Mouse (Mus musculus) testis, adult 2 months (tissue): ENCODE data around the gene Cklf. TPM values are rescaled to one million over a fixed set of nuclear protein-coding genes. Genes with fewer than 3 reads are reported as not detected.
A peak's percentile ranks its signal among the peaks of the same experiment; 100 is the strongest.

Experiments
- H3K27ac ChIP-seq: fragments of 200-500 bp; 2 replicates; pipeline ENCODE4 v1.5.1; 2012; ENCODE audit warnings: low read depth, low read length; ENCODE audit not compliant: control insufficient read depth, insufficient read depth
- H3K27me3 ChIP-seq: fragments of 200-500 bp; 2 replicates; pipeline ENCODE4 v1.6.1; 2012; ENCODE audit warnings: mild to moderate bottlenecking, low read length, moderate library complexity; ENCODE audit not compliant: control insufficient read depth, insufficient read depth
- H3K36me3 ChIP-seq: fragments of 200-500 bp; 2 replicates; pipeline ENCODE4 v1.6.1; 2012; ENCODE audit warnings: mild to moderate bottlenecking, low read length; ENCODE audit not compliant: control insufficient read depth, insufficient read depth
- H3K4me1 ChIP-seq: fragments of 200-500 bp; 2 replicates; pipeline ENCODE4 v1.6.1; 2012; ENCODE audit warnings: low read length; ENCODE audit not compliant: control insufficient read depth, insufficient read depth
- H3K4me3 ChIP-seq: fragments of 200-500 bp; 2 replicates; pipeline ENCODE4 v1.5.1; 2012; ENCODE audit warnings: low read depth, mild to moderate bottlenecking, low read length, moderate library complexity, mixed read lengths; ENCODE audit not compliant: control insufficient read depth
- CTCF ChIP-seq: fragments of 200-500 bp; IDR thresholded peaks from 2 replicates; pipeline ENCODE4 v1.5.1; 2012; ENCODE audit warnings: low read depth, mild to moderate bottlenecking, inconsistent platforms, low read length, moderate library complexity; ENCODE audit not compliant: control insufficient read depth, insufficient read depth, insufficient replicate concordance
- POLR2A ChIP-seq: fragments of 200-500 bp; IDR thresholded peaks from 2 replicates; pipeline ENCODE4 v1.6.1; 2012; ENCODE audit warnings: low read depth, mild to moderate bottlenecking, inconsistent platforms, low read length, moderate library complexity; ENCODE audit not compliant: control insufficient read depth
- polyA plus RNA-seq: library from polyadenylated mRNA; depleted of rRNA; stranded (reverse); fragments of >200 nt; gene quantifications from 2 replicates; pipeline ENCODE4 v1.2.3, GENCODE M21; 2012; rRNA removed

The Cklf gene
- polyA plus RNA-seq, result 133 and 164 TPM in 2 replicates

DNA sequence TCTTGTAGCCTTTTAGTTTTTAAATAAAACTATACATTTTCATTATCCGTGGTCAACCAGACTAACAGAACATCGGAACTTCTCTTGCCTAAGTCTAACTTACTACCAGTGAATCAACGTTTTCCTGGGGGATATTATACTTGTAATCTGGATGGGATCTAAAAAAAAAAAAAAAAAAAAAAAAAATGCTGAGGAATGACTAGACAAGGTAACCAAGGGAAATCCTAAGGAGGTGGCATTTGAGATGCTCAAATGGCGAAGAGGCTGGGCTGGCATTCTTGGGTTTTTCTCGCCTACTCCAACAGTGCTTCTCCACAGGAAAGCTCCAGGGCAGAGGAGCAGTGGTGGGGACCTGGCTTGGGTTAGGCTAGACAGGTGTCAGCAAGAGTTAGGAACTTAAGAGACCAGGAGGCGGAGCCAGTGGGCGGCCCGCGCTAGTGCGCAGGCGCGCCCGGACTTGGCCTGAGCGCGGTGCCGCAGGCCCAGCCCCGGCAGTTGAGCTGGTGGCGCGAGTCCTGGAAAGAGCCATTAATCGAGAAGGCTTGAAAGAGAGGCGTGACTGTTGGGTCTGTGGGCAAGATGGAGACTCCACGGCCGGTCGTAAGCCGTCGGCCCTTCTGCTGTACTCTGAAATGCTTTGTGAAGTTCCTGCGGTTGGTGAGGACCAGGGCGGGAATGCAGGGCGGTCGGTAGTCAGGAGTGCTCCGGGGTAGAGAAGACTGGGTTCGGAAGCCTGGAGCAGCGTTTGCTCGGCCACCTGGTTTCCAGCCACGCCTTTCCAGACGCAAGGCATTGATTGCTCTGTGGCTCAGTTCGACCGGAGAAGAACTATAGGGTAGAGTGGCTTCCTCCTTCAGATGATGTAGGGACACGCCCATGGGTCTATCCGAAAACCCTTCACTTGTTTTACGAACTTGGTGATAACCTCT is at the start of gene Cklf:
Gene Cklf (plus strand): TSS at position 423 of the 929 bp plus-strand sequence.
- no peaks in the 10 kb centered on the region for H3K27me3 ChIP-seq
- peak within 1 kb of the TSS; percentile 99 for H3K27ac ChIP-seq
- TF ChIP-seq CTCF (0 out of 2 replicates have a peak, but pooled peaks have one; percentile 20), POLR2A (peak; percentile 96)
- peaks cover 11% of the 10 kb centered on the region for H3K4me1 ChIP-seq
- peaks cover 1% of the 10 kb centered on the region for H3K36me3 ChIP-seq
- peak within 1 kb of the TSS; percentile 100 for H3K4me3 ChIP-seq

- Histone ChIP-seq H3K36me3 (no peaks in the 10 kb centered on the region), H3K4me1 (no peaks in the 10 kb centered on the region), H3K27ac (no peak overlapping the region), H3K27me3 (no peaks in the 10 kb centered on the region), H3K4me3 (no peak overlapping the region)
- TF ChIP-seq CTCF (no peak), POLR2A (no peak)
Measured at GRCm38 (mm10) chr8:104201622-104202021, 49.0 kb upstream of the Cklf start.

DNA sequence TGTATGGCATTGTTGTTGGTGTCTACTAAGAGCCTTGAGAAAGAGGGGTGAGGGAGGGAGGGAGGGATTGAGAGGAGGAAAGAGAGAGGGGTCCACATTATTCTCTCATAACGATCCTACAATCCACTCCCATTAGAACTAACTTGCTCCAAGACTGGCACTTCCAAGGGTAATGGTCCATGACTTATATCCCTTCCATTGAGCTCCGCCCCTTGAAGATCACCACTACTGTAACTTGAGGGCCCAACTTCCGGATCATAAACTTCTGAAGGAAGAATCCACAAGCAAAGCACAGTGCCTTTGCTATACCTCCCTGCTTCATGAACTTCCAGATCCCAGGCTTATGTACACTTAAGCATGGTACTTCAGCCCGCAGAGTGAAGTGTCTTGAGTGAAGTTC is 48.3 kb upstream of the Cklf start:
- no peak overlapping the region for H3K27ac ChIP-seq
- no peaks in the 10 kb centered on the region for H3K27me3 ChIP-seq
- TF ChIP-seq CTCF (no peak), POLR2A (no peak)
- no peaks in the 10 kb centered on the region for H3K4me1 ChIP-seq
- H3K36me3 ChIP-seq, result no peaks in the 10 kb centered on the region
- H3K4me3 ChIP-seq, result no peak overlapping the region

- TF ChIP-seq CTCF, result no peak
- TF ChIP-seq POLR2A, result no peak
- no peak overlapping the region for H3K27ac ChIP-seq
- H3K27me3 ChIP-seq, result no peaks in the 10 kb centered on the region
- H3K4me1 ChIP-seq, result no peaks in the 10 kb centered on the region
- H3K4me3 ChIP-seq, result no peak overlapping the region
- no peaks in the 10 kb centered on the region for H3K36me3 ChIP-seq
Measured at GRCm38 (mm10) chr8:104205292-104205691, 45.4 kb upstream of the Cklf start.

DNA sequence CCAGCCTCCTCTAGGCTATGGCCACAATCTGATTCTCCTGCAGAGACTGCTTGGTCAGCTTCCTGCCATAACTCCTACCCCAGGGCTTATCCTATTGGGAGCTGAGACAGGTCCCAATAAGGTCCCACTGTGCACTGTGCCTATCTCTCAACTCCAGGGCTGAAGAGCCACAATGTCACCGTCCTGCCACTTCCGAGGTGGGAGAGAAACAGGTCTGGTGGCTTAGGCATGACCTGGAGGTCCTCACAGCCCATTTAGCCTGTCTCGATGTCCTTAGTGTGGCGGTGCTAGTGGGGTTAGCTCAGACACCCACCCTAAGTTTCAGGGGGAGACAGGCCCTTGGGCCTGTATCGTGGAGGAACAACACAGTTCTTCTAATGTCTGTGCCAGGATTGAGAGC is 33.1 kb upstream of the Cklf start:
- no peak overlapping the region for H3K4me3 ChIP-seq
- no peaks in the 10 kb centered on the region for H3K36me3 ChIP-seq
- TF ChIP-seq POLR2A, result no peak
- TF ChIP-seq CTCF, result no peak
- no peaks in the 10 kb centered on the region for H3K27me3 ChIP-seq
- H3K4me1 ChIP-seq, result peaks cover 3% of the 10 kb centered on the region
- no peak overlapping the region for H3K27ac ChIP-seq

- no peak overlapping the region for H3K4me3 ChIP-seq
- H3K36me3 ChIP-seq, result no peaks in the 10 kb centered on the region
- H3K27ac ChIP-seq, result no peak overlapping the region
- TF ChIP-seq POLR2A (no peak), CTCF (peak; percentile 69)
- peaks cover 3% of the 10 kb centered on the region for H3K4me1 ChIP-seq
- H3K27me3 ChIP-seq, result no peaks in the 10 kb centered on the region
Measured at GRCm38 (mm10) chr8:104219079-104219478, 31.6 kb upstream of the Cklf start.

DNA sequence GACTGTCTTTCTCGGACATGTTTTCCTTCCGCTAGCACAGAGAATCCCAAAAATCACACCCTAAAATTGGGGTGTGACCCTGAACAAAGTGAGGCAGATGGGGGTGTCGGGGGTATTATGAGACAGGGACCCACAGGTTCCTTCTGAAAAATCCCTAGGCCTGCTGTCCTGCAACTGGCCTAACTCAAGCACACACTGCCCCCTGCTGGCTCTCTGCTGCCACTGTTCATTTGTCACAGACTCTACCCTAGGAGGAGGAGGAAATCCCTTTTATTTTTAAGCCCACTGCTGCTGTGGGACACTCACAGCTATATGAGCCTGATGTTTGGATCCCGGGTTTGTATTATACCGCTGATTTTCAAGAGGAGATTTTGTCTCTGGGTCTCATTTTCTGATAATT is 30.9 kb upstream of the Cklf start:
- Histone ChIP-seq H3K4me3 (no peak overlapping the region), H3K4me1 (peaks cover 3% of the 10 kb centered on the region)

More for the DNA sequence above, 30.9 kb upstream of the Cklf start:
- Histone ChIP-seq H3K27me3 (no peaks in the 10 kb centered on the region), H3K36me3 (no peaks in the 10 kb centered on the region), H3K27ac (no peak overlapping the region)
- TF ChIP-seq POLR2A, result no peak
- peak; percentile 86; the same call in 1 of the 2 replicates for TF ChIP-seq CTCF
